Mouse (Mus musculus) mature B cell (primary cell): ENCODE data around the gene Adgrg2.

Experiments
- in situ Hi-C: fragments of 300-500 bp; cut with MboI; formaldehyde crosslinking; loops from 2 replicates; pipeline ENCODE4 v1.14.3; 2019

Gene Adgrg2

GRCm38 (mm10) chrX:160502048-160503041 is 111.9 kb downstream of the Adgrg2 start, which contains the start of gene Phka2:
Gene Phka2 (plus strand): TSS chrX:160502166.
- in situ Hi-C loops: no loop called here

- in situ Hi-C loops: no loop called here
These were observed 118.6 kb downstream of the Adgrg2 start for GRCm38 (mm10) chrX:160509046-160509445.

- in situ Hi-C loops: no loop called here
These were observed 119.7 kb downstream of the Adgrg2 start for GRCm38 (mm10) chrX:160510197-160510596.

GRCm38 (mm10) chrX:160516027-160516426 is 125.5 kb downstream of the Adgrg2 start:
- in situ Hi-C loops: no loop called here

GRCm38 (mm10) chrX:160542772-160543171 is 152.3 kb downstream of the Adgrg2 start:
- in situ Hi-C loops: no loop called here
